Mouse (Mus musculus) kidney, postnatal 0 days (tissue): ENCODE data around the gene Nlrp9b. TPM values are rescaled to one million over a fixed set of nuclear protein-coding genes. Genes with fewer than 3 reads are reported as not detected.
A peak's percentile ranks its signal among the peaks of the same experiment; 100 is the strongest.

Experiments used
- ATAC-seq: fragments of 200-750 bp; cut with Nextera tagmentation; replicated peaks from 2 replicates; pipeline ENCODE4 v1.8.0; 2017; ENCODE audit warnings: low read depth, moderate number of reproducible peaks, moderate TSS enrichment, moderate library complexity; ENCODE audit not compliant: low FRiP score
- DNase-seq: peaks from one replicate; pipeline ENCODE4 v3.0.0-alpha.2; 2016; ENCODE audit warnings: low spot score
- H3K27ac ChIP-seq: fragments of 300-500 bp; sonication (generic); 2 replicates; pipeline ENCODE4 v1.5.1; 2014; ENCODE audit warnings: mild to moderate bottlenecking
- H3K27me3 ChIP-seq: fragments of 300-500 bp; sonication (generic); 2 replicates; pipeline ENCODE4 v1.6.1; 2014; ENCODE audit warnings: low read length, mixed read lengths; ENCODE audit not compliant: insufficient read depth
- H3K36me3 ChIP-seq: fragments of 300-500 bp; sonication (generic); 2 replicates; pipeline ENCODE4 v1.6.1; 2014; ENCODE audit warnings: low read length, mixed read lengths; ENCODE audit not compliant: insufficient read depth
- H3K4me1 ChIP-seq: fragments of 300-500 bp; sonication (generic); replicated peaks from 2 replicates; pipeline ENCODE4 v1.6.1; 2014; ENCODE audit warnings: antibody characterized with exemption, low read length, mixed read lengths; ENCODE audit not compliant: insufficient read depth
- H3K4me2 ChIP-seq: fragments of 300-500 bp; sonication (generic); 2 replicates; pipeline ENCODE4 v1.6.1; 2014; ENCODE audit warnings: mild to moderate bottlenecking, low read length, moderate library complexity, mixed read lengths
- H3K4me3 ChIP-seq: fragments of 300-500 bp; sonication (generic); replicated peaks from 2 replicates; pipeline ENCODE4 v1.5.1; 2014; ENCODE audit warnings: low read depth, low read length
- H3K9ac ChIP-seq: fragments of 300-500 bp; sonication (generic); 2 replicates; pipeline ENCODE4 v1.6.1; 2014; ENCODE audit warnings: low read depth, low read length
- H3K9me3 ChIP-seq: fragments of 300-500 bp; sonication (generic); replicated peaks from 2 replicates; pipeline ENCODE4 v1.6.1; 2016; ENCODE audit warnings: low read length, inconsistent platforms, mixed read lengths
- CTCF ChIP-seq: IDR thresholded peaks from 2 replicates; pipeline ENCODE4 v1.5.1; 2016; ENCODE audit warnings: antibody characterized with exemption, low read depth, mild to moderate bottlenecking, moderate library complexity
- WGBS: fragments of 180-500 bp; shearing (Covaris S2); extraction: QIAGEN DNeasy Blood & Tissue Kit; methylation state at CpG from one replicate; pipeline ENCODE4 v1.1.7; 2014; 5-methylcytosine and 5-hydroxymethylcytosine counted together
- polyA plus RNA-seq: library from polyadenylated mRNA; unstranded; fragments of >200 nt; fragmentation: Nextera tagmentation; extraction: Ambion mirVana; gene quantifications from 2 replicates; pipeline ENCODE4 v1.2.1, GENCODE M21; 2015

Gene Nlrp9b
- polyA plus RNA-seq, 1 experiment from 2014 or later: not detected

DNA sequence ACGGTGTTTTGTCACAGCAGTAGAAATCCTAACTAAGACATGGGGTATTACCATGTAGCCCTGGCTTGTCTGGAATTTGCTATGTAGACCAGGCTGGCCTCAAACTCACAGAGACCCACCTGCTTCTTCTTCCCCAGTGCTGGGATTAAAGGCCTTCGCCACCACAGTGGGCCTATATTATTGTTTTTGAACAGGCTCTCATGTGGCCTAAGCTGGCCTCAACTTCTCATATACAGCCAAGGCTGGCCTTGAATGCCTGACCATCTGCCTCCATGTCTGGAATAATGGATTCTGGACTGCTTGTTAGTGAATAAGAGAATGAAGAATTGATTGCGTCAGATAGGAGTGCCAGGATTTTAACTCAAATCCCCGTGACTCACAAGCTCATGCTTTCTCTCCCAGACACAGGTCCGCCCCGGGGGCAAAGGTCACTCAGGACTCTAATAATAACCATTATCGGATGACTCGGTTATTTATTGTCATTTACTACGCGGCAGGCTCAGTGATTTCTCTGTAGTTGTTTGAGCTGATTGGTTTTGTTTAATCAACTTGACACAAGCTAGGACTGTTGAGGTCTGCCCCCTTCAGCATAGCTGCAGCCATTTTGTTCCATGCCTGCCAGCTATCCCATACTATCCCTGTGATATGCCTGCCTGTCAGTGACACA lies 38.8 kb upstream of the Nlrp9b start:
- H3K9ac ChIP-seq: no peak overlapping the region
- H3K9me3 ChIP-seq: no peaks in the 10 kb centered on the region
- no peak overlapping the region for H3K4me3 ChIP-seq
- no peaks in the 10 kb centered on the region for H3K36me3 ChIP-seq
- no peaks in the 10 kb centered on the region for H3K27me3 ChIP-seq
- ATAC-seq (no peak; the same call in 1 of the 2 replicates), DNase-seq (no peak)
- no peak overlapping the region for H3K27ac ChIP-seq
- H3K4me2 ChIP-seq: no peak overlapping the region
- 68% methylated on average over 10 of the region's 10 CpGs for WGBS
- H3K4me1 ChIP-seq: no peaks in the 10 kb centered on the region
- TF ChIP-seq CTCF: no peak

DNA sequence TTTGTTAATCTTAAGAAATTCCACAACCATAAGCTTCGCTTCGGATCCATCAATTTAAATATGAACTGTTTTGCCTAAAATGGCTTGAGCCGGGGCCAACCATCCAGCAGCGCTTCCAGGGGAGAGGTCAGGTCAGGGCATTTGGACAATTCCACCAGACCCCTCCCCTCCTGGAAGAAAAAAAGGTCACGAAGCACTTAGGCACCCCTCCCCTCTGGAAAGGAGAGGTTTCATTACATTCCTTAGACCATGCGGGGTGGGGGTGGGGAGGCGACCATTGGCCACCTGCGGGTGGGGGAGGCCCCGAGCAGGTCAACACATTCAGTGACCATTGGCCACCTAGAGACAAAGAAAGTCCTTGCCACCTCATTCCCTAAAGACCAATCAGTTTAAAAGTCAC lies 38.2 kb upstream of the Nlrp9b start:
- Histone ChIP-seq H3K27ac (no peak overlapping the region), H3K4me2 (no peak overlapping the region), H3K9me3 (no peaks in the 10 kb centered on the region), H3K4me1 (no peaks in the 10 kb centered on the region), H3K36me3 (no peaks in the 10 kb centered on the region), H3K9ac (no peak overlapping the region), H3K27me3 (no peaks in the 10 kb centered on the region), H3K4me3 (no peak overlapping the region)
- no peak for DNase-seq
- WGBS: 44% methylated on average over 9 of the region's 9 CpGs
- ATAC-seq: no peak
- TF ChIP-seq CTCF: no peak

DNA sequence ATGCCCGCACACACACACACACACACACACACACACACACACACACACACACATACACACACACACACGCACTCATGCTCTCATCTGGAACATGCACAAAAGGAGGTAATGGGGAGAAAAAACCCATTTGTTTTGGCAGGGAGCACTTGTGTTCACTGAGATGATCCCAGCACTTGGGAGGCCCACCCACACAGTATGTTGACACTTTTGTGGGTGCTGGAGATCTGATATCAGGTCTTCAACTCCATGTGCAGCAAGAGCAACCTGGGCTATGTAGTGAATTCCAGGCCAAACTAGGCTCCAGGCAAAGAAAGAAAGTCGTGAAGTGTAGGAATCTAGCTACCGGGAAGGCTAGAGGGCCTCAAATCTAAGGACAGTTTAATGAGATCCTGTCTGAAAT lies 35.4 kb upstream of the Nlrp9b start:
- no peaks in the 10 kb centered on the region for H3K36me3 ChIP-seq
- no peak overlapping the region for H3K4me2 ChIP-seq
- no peak for TF ChIP-seq CTCF
- WGBS: 48% methylated on average over 4 of the region's 4 CpGs
- H3K9me3 ChIP-seq: no peaks in the 10 kb centered on the region
- no peak overlapping the region for H3K9ac ChIP-seq
- no peaks in the 10 kb centered on the region for H3K27me3 ChIP-seq
- DNase-seq (no peak), ATAC-seq (no peak)
- no peak overlapping the region for H3K4me3 ChIP-seq
- H3K27ac ChIP-seq: no peak overlapping the region
- H3K4me1 ChIP-seq: no peaks in the 10 kb centered on the region

DNA sequence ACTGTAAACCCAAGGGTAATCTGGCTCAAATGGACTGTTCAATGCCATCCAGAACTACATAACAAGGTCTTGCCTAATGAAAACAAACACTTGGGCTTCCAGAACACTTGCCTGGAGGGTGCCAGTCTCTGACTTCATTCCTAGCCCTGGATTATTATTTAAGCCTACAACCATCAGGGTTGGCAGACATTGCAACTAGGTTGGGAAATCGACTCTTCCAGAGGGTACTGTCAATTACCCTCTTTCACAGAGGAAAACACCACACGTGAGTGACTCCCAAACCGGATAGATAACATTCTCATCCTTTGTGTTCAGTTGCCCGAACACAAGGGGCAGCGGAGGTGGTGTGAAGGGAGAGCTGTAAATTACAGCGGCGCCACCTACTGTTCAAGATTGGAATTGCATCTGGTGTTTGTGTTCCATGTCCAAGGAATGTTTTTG lies 34.9 kb upstream of the Nlrp9b start:
- H3K27me3 ChIP-seq: no peaks in the 10 kb centered on the region
- 3% methylated on average over 7 of the region's 7 CpGs for WGBS
- no peaks in the 10 kb centered on the region for H3K4me1 ChIP-seq
- no peak overlapping the region for H3K27ac ChIP-seq
- no peak overlapping the region for H3K4me2 ChIP-seq
- no peaks in the 10 kb centered on the region for H3K9me3 ChIP-seq
- no peaks in the 10 kb centered on the region for H3K36me3 ChIP-seq
- ATAC-seq (0 out of 2 replicates have a peak, but pooled peaks have one; percentile 57), DNase-seq (peak; percentile 91)
- no peak overlapping the region for H3K9ac ChIP-seq
- peak; percentile 92 for TF ChIP-seq CTCF
- H3K4me3 ChIP-seq: no peak overlapping the region

DNA sequence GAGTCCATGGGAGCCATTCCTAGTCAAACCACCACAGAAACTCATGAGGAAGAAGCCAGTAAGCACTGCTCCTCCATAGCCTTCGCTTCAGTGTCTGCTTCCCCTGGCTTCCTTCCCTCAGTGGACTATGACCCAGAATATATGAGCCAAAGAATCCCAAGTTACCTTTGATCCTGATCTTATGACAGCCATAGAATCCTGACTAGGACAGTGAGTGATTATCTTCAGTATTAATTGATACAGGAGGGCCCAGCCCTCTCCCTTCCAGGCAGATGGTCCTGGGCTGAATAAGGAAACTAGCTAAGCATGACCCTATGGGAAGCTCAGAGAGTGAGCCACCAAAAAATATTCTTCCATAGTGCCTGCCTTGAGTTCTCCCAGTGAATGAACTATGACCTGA lies 28.8 kb upstream of the Nlrp9b start:
- DNase-seq (no peak), ATAC-seq (no peak)
- Histone ChIP-seq H3K27ac (no peak overlapping the region), H3K9ac (no peak overlapping the region), H3K9me3 (no peaks in the 10 kb centered on the region), H3K27me3 (no peaks in the 10 kb centered on the region), H3K36me3 (no peaks in the 10 kb centered on the region), H3K4me1 (no peaks in the 10 kb centered on the region), H3K4me3 (no peak overlapping the region), H3K4me2 (no peak overlapping the region)
- 61% methylated on average over 1 of the region's 1 CpGs for WGBS
- TF ChIP-seq CTCF: no peak

- Histone ChIP-seq H3K27ac (no peak within 1 kb of the TSS), H3K27me3 (no peaks in the 10 kb centered on the region), H3K9me3 (no peaks in the 10 kb centered on the region), H3K4me1 (no peaks in the 10 kb centered on the region), H3K9ac (no peak within 1 kb of the TSS), H3K4me3 (no peak within 1 kb of the TSS), H3K36me3 (no peaks in the 10 kb centered on the region), H3K4me2 (no peak within 1 kb of the TSS)
- 69% methylated on average over 7 of the region's 7 CpGs for WGBS
- no peak for DNase-seq
- no peak for ATAC-seq
- TF ChIP-seq CTCF: no peak
These were observed 26.2 kb upstream of the Nlrp9b start, which contains the start of gene Ceacam20 for GRCm38 (mm10) chr7:19964985-19965579. Gene Ceacam20 (plus strand): TSS chr7:19965412.
